Mouse (Mus musculus) CH12.LX (cell line): Measurements from ENCODE around the gene Fbxw11. TPM values are rescaled to one million over a fixed set of nuclear protein-coding genes. Genes with fewer than 3 reads are reported as not detected.
A peak's percentile ranks its signal among the peaks of the same experiment; 100 is the strongest.

Source experiments
- DNase-seq: peaks from one replicate; pipeline ENCODE4 v3.0.0-alpha.2; 2013; ENCODE audit errors: extremely low read depth
- H3K27ac ChIP-seq: 2 replicates; pipeline ENCODE4 v1.5.1; 2012; ENCODE audit warnings: low read depth, mild to moderate bottlenecking, control low read depth, moderate library complexity; ENCODE audit not compliant: insufficient read depth
- H3K27me3 ChIP-seq: replicated peaks from 2 replicates; pipeline ENCODE3; 2012; ENCODE audit warnings: inconsistent platforms
- H3K36me3 ChIP-seq, 2 experiments: replicated peaks in 1 of 2; 2 replicates each; pipeline versions ENCODE3 to v1.6.1; 2012; ENCODE audit warnings: inconsistent platforms in 1 of 2, low read length in 1 of 2, mild to moderate bottlenecking in 1 of 2, mixed read lengths in 1 of 2, moderate library complexity in 1 of 2; ENCODE audit not compliant: control insufficient read depth in 1 of 2, insufficient read depth in 1 of 2
- H3K4me1 ChIP-seq, 2 experiments: 2 replicates each; pipeline ENCODE4 v1.6.1; 2012; ENCODE audit warnings: inconsistent platforms in 1 of 2, moderate library complexity in 1 of 2; ENCODE audit not compliant: insufficient read depth in 2 of 2, control insufficient read depth in 1 of 2
- H3K4me2 ChIP-seq: 2 replicates; pipeline ENCODE4 v1.6.1; 2012; ENCODE audit warnings: low read depth, mild to moderate bottlenecking, control low read depth; ENCODE audit not compliant: poor library complexity, insufficient read depth, severe bottlenecking
- H3K4me3 ChIP-seq, 3 experiments: fragments of 150-350 bp in 1 of 3; sonication (generic) in 1 of 3; replicated peaks in 1 of 3; 2 replicates each; pipeline versions ENCODE3 to v1.5.1; 2011 to 2012; ENCODE audit warnings: low read depth in 2 of 3, low read length in 2 of 3, mild to moderate bottlenecking in 2 of 3, moderate library complexity in 2 of 3, control low read depth in 1 of 3, improper control_type of control experiment in 1 of 3, inconsistent platforms in 1 of 3, mixed read lengths in 1 of 3; ENCODE audit not compliant: poor library complexity in 1 of 3
- H3K79me2 ChIP-seq: replicated peaks from 2 replicates; pipeline ENCODE4 v1.6.1; 2012; ENCODE audit warnings: mild to moderate bottlenecking, moderate library complexity; ENCODE audit not compliant: control insufficient read depth, poor library complexity, insufficient read depth, severe bottlenecking; ENCODE audit errors: extremely low read depth
- H3K9ac ChIP-seq: 2 replicates; pipeline ENCODE4 v1.6.1; 2012; ENCODE audit warnings: low read depth, mild to moderate bottlenecking, control low read depth, moderate library complexity; ENCODE audit not compliant: insufficient read depth
- H3K9me3 ChIP-seq: replicated peaks from 2 replicates; pipeline ENCODE3; 2012; ENCODE audit warnings: low read length, inconsistent platforms, mixed read lengths
- BHLHE40 ChIP-seq: IDR thresholded peaks from 2 replicates; pipeline ENCODE4 v1.6.1; 2011; ENCODE audit warnings: mild to moderate bottlenecking, low read depth, low read length, improper control_type of control experiment
- CHD1 ChIP-seq: IDR thresholded peaks from 2 replicates; pipeline ENCODE4 v1.6.1; 2012; ENCODE audit warnings: low read depth, low read length, improper control_type of control experiment, inconsistent platforms
- CHD2 ChIP-seq: IDR thresholded peaks from 2 replicates; pipeline ENCODE4 v1.6.1; 2011; ENCODE audit warnings: low read length, improper control_type of control experiment
- CTCF ChIP-seq, 2 experiments: IDR thresholded peaks in 1 of 2; conservative IDR thresholded peaks in 1 of 2; 2 replicates each; pipeline ENCODE4 v1.5.1; 2011 to 2012; ENCODE audit warnings: low read depth in 2 of 2, low read length in 2 of 2, improper control_type of control experiment in 1 of 2, inconsistent platforms in 1 of 2, mild to moderate bottlenecking in 1 of 2, moderate library complexity in 1 of 2
- EP300 ChIP-seq: IDR thresholded peaks from 2 replicates; pipeline ENCODE4 v1.6.1; 2011; ENCODE audit warnings: low read length, improper control_type of control experiment
- ETS1 ChIP-seq: conservative IDR thresholded peaks from 2 replicates; pipeline ENCODE4 v1.6.1; 2012; ENCODE audit warnings: low read depth, mild to moderate bottlenecking, inconsistent platforms, low read length, improper control_type of control experiment, moderate library complexity
- HCFC1 ChIP-seq: IDR thresholded peaks from 2 replicates; pipeline ENCODE4 v1.6.1; 2012; ENCODE audit warnings: low read depth, mild to moderate bottlenecking, inconsistent platforms, low read length, improper control_type of control experiment
- JUN ChIP-seq: IDR thresholded peaks from 2 replicates; pipeline ENCODE4 v1.6.1; 2011; ENCODE audit warnings: low read depth, mild to moderate bottlenecking, low read length, improper control_type of control experiment, moderate library complexity; ENCODE audit not compliant: insufficient read depth
- KAT2A ChIP-seq: IDR thresholded peaks from 2 replicates; pipeline ENCODE4 v1.6.1; 2012; ENCODE audit warnings: low read length, improper control_type of control experiment, inconsistent platforms; ENCODE audit not compliant: insufficient replicate concordance
- MAFK ChIP-seq: IDR thresholded peaks from 2 replicates; pipeline ENCODE4 v1.6.1; 2011; ENCODE audit warnings: low read length, improper control_type of control experiment; ENCODE audit not compliant: insufficient replicate concordance
- MAX ChIP-seq: IDR thresholded peaks from 2 replicates; pipeline ENCODE4 v1.6.1; 2011; ENCODE audit warnings: low read length, improper control_type of control experiment
- MEF2A ChIP-seq: IDR thresholded peaks from 2 replicates; pipeline ENCODE4 v1.6.1; 2014; ENCODE audit warnings: low read depth, mild to moderate bottlenecking, inconsistent platforms, low read length, improper control_type of control experiment, borderline replicate concordance
- MYC ChIP-seq: IDR thresholded peaks from 2 replicates; pipeline ENCODE4 v1.6.1; 2011; ENCODE audit warnings: low read depth, mild to moderate bottlenecking, improper control_type of control experiment, low read length
- NRF1 ChIP-seq: IDR thresholded peaks from 2 replicates; pipeline ENCODE4 v1.6.1; 2014; ENCODE audit warnings: low read depth, mild to moderate bottlenecking, inconsistent platforms, low read length, improper control_type of control experiment, moderate library complexity
- POLR2AphosphoS2 ChIP-seq: IDR thresholded peaks from 2 replicates; pipeline ENCODE4 v1.6.1; 2011; ENCODE audit warnings: low read depth, low read length, improper control_type of control experiment
- RAD21 ChIP-seq: IDR thresholded peaks from 2 replicates; pipeline ENCODE4 v1.6.1; 2011; ENCODE audit warnings: low read depth, mild to moderate bottlenecking, low read length, improper control_type of control experiment, moderate library complexity
- RCOR1 ChIP-seq: conservative IDR thresholded peaks from 2 replicates; pipeline ENCODE4 v1.6.1; 2012; ENCODE audit warnings: low read depth, mild to moderate bottlenecking, inconsistent platforms, low read length, improper control_type of control experiment
- SMC3 ChIP-seq: IDR thresholded peaks from 2 replicates; pipeline ENCODE4 v1.6.1; 2011; ENCODE audit warnings: low read depth, low read length, improper control_type of control experiment
- TBP ChIP-seq: conservative IDR thresholded peaks from 2 replicates; pipeline ENCODE4 v1.6.1; 2011; ENCODE audit warnings: low read depth, low read length, improper control_type of control experiment
- TCF12 ChIP-seq: IDR thresholded peaks from 2 replicates; pipeline ENCODE4 v1.6.1; 2014; ENCODE audit warnings: low read depth, mild to moderate bottlenecking, inconsistent platforms, low read length, improper control_type of control experiment
- UBTF ChIP-seq: IDR thresholded peaks from 2 replicates; pipeline ENCODE4 v1.6.1; 2012; ENCODE audit warnings: low read depth, mild to moderate bottlenecking, inconsistent platforms, low read length, improper control_type of control experiment, moderate library complexity
- USF1 ChIP-seq: IDR thresholded peaks from 2 replicates; pipeline ENCODE4 v1.6.1; 2014; ENCODE audit warnings: low read depth, mild to moderate bottlenecking, inconsistent platforms, low read length, improper control_type of control experiment
- ZKSCAN1 ChIP-seq: IDR thresholded peaks from 2 replicates; pipeline ENCODE4 v1.6.1; 2012; ENCODE audit warnings: low read depth, inconsistent platforms, low read length, improper control_type of control experiment, borderline replicate concordance
- ZMIZ1 ChIP-seq: IDR thresholded peaks from 2 replicates; pipeline ENCODE4 v1.6.1; 2012; ENCODE audit warnings: low read depth, mild to moderate bottlenecking, inconsistent platforms, low read length, improper control_type of control experiment
- ZNF384 ChIP-seq: IDR thresholded peaks from 2 replicates; pipeline ENCODE4 v1.6.1; 2012; ENCODE audit warnings: low read depth, low read length, improper control_type of control experiment, inconsistent platforms
- dilution Hi-C: fragments of 300-500 bp; cut with MboI; formaldehyde crosslinking; loops from 2 replicates; pipeline ENCODE4 v1.14.3; 2020; ENCODE audit warnings: low sequenced_read_pairs; ENCODE audit not compliant: extremely low pct_unique_long_range_greater_than_20kb, extremely low pct_ligation_motif_present
- in situ Hi-C: fragments of 300-500 bp; cut with MboI; formaldehyde crosslinking; loops from 3 replicates; pipeline ENCODE4 v1.14.3; 2019; ENCODE audit warnings: low sequenced_read_pairs, low pct_ligation_motif_present, low pct_unique_long_range_greater_than_20kb, mixed read lengths
- polyA plus RNA-seq: library from polyadenylated mRNA; unstranded; fragments of >175 nt; gene quantifications from 2 replicates; pipeline ENCODE4 v1.2.1, GENCODE M21; 2012; ENCODE audit warnings: low read depth; ENCODE audit not compliant: insufficient read length
- total RNA-seq, 2 experiments: library from RNA; depleted of rRNA; stranded (reverse); fragments of 300-350 nt in 1 of 2; fragments of >200 nt in 1 of 2; gene quantifications; 2 replicates each; pipeline ENCODE4 v1.2.3; 2012 to 2014

The Fbxw11 gene
- total and polyA plus RNA-seq, 3 experiments: 54.5 to 85.0 (median 58.5) TPM

- TF ChIP-seq POLR2AphosphoS2 (no peak), ZNF384 (no peak), BHLHE40 (no peak), RAD21 (no peak), MAFK (no peak), JUN (no peak), CHD1 (no peak), USF1 (no peak), HCFC1 (no peak), NRF1 (no peak), TCF12 (no peak), KAT2A (no peak), ZKSCAN1 (no peak), SMC3 (no peak)
- H3K27ac ChIP-seq: no peak overlapping the region
- dilution Hi-C loops: no loop called here
- no peaks in the 10 kb centered on the region for H3K9me3 ChIP-seq
- in situ Hi-C loops: no loop called here
- peaks cover 50% of the 10 kb centered on the region for H3K79me2 ChIP-seq
- peaks cover 8 to 90% of the 10 kb centered on the region in 2 experiments for H3K4me1 ChIP-seq
- H3K9ac ChIP-seq: no peak overlapping the region
- DNase-seq: no peak
- peaks cover 0 to 17% of the 10 kb centered on the region in 2 experiments for H3K36me3 ChIP-seq
- no peak overlapping the region for H3K4me3 ChIP-seq
- no peak overlapping the region for H3K4me2 ChIP-seq
- no peaks in the 10 kb centered on the region for H3K27me3 ChIP-seq
Measured at GRCm38 (mm10) chr11:32689510-32689909, 47.0 kb downstream of the Fbxw11 start.

GRCm38 (mm10) chr11:32692834-32693233 lies 50.3 kb downstream of the Fbxw11 start:
- TF ChIP-seq RCOR1 (no peak), MEF2A (no peak), CHD2 (no peak), TCF12 (no peak), UBTF (no peak), USF1 (no peak), HCFC1 (no peak), NRF1 (no peak), ZMIZ1 (no peak), EP300 (peak; percentile 57; the same call in 1 of the 2 replicates), ZNF384 (peak; percentile 76), BHLHE40 (no peak), TBP (no peak), MAX (no peak), ETS1 (no peak), MYC (no peak), POLR2AphosphoS2 (no peak), CTCF (conservative IDR thresholded peaks at IDR 0.05 in 1 of 2, IDR thresholded peaks at IDR 0.05 in 1 of 2; ENCODE audit: low read depth in 2 of 2, low read length in 2 of 2) (no peak)
- H3K36me3 ChIP-seq: peaks cover 0 to 16% of the 10 kb centered on the region in 2 experiments
- no peaks in the 10 kb centered on the region for H3K27me3 ChIP-seq
- dilution Hi-C loops: no loop called here
- H3K9ac ChIP-seq: no peak overlapping the region
- in situ Hi-C loops: no loop called here
- no peak overlapping the region for H3K27ac ChIP-seq
- no peak overlapping the region for H3K4me3 ChIP-seq
- DNase-seq: no peak
- no peak overlapping the region for H3K4me2 ChIP-seq
- no peaks in the 10 kb centered on the region for H3K9me3 ChIP-seq
- H3K4me1 ChIP-seq: peaks cover 7 to 95% of the 10 kb centered on the region in 2 experiments
- peaks cover 51% of the 10 kb centered on the region for H3K79me2 ChIP-seq
